Mouse (Mus musculus): ENCODE data around the gene Foxp2. TPM values are rescaled to one million over a fixed set of nuclear protein-coding genes. Genes with fewer than 3 reads are reported as not detected.
A peak's percentile ranks its signal among the peaks of the same experiment; 100 is the strongest.

The Foxp2 gene
- total and polyA plus RNA-seq, 2 experiments from 2014 or later, result 37.2 to 50.8 TPM

GRCm38 (mm10) chr6:14952731-14953130 is 51.6 kb downstream of the Foxp2 start:
- H3K4me1 ChIP-seq (ENCODE audit: insufficient read depth), result no peaks in the 10 kb centered on the region
- no peak overlapping the region for H3K4me3 ChIP-seq (ENCODE audit: low read depth, low read length)
- H3K36me3 ChIP-seq (ENCODE audit: insufficient read depth), result no peaks in the 10 kb centered on the region
- H3K4me2 ChIP-seq (ENCODE audit: low read depth), result no peak overlapping the region
- no peaks in the 10 kb centered on the region for H3K9me3 ChIP-seq (ENCODE audit: low read length)
- 21% methylated on average over 4 of the region's 4 CpGs for WGBS
- no peak overlapping the region for H3K9ac ChIP-seq
- no peak for TF ChIP-seq CTCF (IDR thresholded peaks at IDR 0.05; ENCODE audit: low read depth)
- ATAC-seq (no peak; the same call in 1 of the 2 replicates), DNase-seq (no peak)
- H3K27ac ChIP-seq (ENCODE audit: low read depth, low read length), result no peak overlapping the region
- no peaks in the 10 kb centered on the region for H3K27me3 ChIP-seq (ENCODE audit: insufficient read depth, low read length)

- WGBS, result 29% methylated on average over 3 of the region's 3 CpGs
- Histone ChIP-seq H3K9me3 (ENCODE audit: low read length) (no peaks in the 10 kb centered on the region), H3K27me3 (ENCODE audit: insufficient read depth, low read length) (no peaks in the 10 kb centered on the region), H3K4me2 (ENCODE audit: low read depth) (no peak overlapping the region), H3K36me3 (ENCODE audit: insufficient read depth) (no peaks in the 10 kb centered on the region), H3K9ac (no peak overlapping the region), H3K27ac (ENCODE audit: low read depth, low read length) (no peak overlapping the region), H3K4me1 (ENCODE audit: insufficient read depth) (no peaks in the 10 kb centered on the region), H3K4me3 (ENCODE audit: low read depth, low read length) (no peak overlapping the region)
- no peak for TF ChIP-seq CTCF (IDR thresholded peaks at IDR 0.05; ENCODE audit: low read depth)
- ATAC-seq (peak; percentile 16; the same call in 1 of the 2 replicates), DNase-seq (no peak)
Measured at GRCm38 (mm10) chr6:14977042-14977441, 75.9 kb downstream of the Foxp2 start.

DNA sequence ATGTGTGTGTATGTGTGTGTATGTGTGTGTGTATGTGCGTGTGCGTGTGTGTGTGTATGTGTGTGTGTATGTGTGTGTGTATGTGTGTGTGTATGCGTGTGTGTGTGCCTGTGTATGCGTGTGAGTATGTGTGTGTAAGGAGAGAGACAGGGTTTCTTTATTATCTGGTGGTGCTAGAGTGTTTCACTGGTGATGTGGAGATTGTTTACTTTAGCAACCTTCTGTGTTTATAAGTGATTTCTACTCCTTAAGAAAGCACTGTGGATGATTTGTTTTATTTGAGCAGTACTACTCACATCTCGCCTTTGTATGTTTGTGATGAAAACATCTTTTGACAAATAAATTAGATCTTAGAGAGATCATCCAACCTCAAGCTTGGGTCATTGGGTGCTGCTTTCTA is 77.1 kb downstream of the Foxp2 start:
- H3K9me3 ChIP-seq (ENCODE audit: low read length), result no peaks in the 10 kb centered on the region
- ATAC-seq (no peak), DNase-seq (no peak)
- H3K4me1 ChIP-seq (ENCODE audit: insufficient read depth), result no peaks in the 10 kb centered on the region
- WGBS, result 77% methylated on average over 5 of the region's 5 CpGs
- H3K27ac ChIP-seq (ENCODE audit: low read depth, low read length), result no peak overlapping the region
- H3K9ac ChIP-seq, result no peak overlapping the region
- TF ChIP-seq CTCF (IDR thresholded peaks at IDR 0.05; ENCODE audit: low read depth), result no peak
- no peaks in the 10 kb centered on the region for H3K36me3 ChIP-seq (ENCODE audit: insufficient read depth)
- no peaks in the 10 kb centered on the region for H3K27me3 ChIP-seq (ENCODE audit: insufficient read depth, low read length)
- H3K4me3 ChIP-seq (ENCODE audit: low read depth, low read length), result no peak overlapping the region
- no peak overlapping the region for H3K4me2 ChIP-seq (ENCODE audit: low read depth)

DNA sequence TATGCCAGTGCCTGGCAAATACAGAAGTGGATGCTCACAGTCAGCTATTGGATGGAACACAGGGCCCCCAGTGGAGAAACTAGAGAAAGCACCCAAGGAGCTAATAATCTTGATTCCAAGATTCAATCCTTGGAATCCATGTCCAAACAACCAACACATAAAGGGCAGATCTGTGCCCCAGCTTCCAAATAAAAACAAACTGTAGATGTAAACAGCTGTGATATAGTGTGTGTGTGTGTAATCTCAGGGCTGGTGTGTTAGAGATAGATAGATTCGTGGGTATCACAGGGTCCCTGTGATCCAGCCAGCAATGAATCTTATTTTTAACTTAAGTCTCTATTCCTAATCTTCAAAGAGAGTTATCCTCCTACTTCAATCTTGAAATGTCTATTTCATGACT is 107.0 kb downstream of the Foxp2 start:
- no peaks in the 10 kb centered on the region for H3K27me3 ChIP-seq (ENCODE audit: insufficient read depth, low read length)
- no peak overlapping the region for H3K27ac ChIP-seq (ENCODE audit: low read depth, low read length)
- H3K4me3 ChIP-seq (ENCODE audit: low read depth, low read length), result no peak overlapping the region
- WGBS, result 95% methylated on average over 1 of the region's 1 CpGs
- no peaks in the 10 kb centered on the region for H3K9me3 ChIP-seq (ENCODE audit: low read length)
- no peaks in the 10 kb centered on the region for H3K36me3 ChIP-seq (ENCODE audit: insufficient read depth)
- DNase-seq, result no peak
- H3K4me1 ChIP-seq (ENCODE audit: insufficient read depth), result no peaks in the 10 kb centered on the region
- no peak overlapping the region for H3K9ac ChIP-seq
- no peak for ATAC-seq
- H3K4me2 ChIP-seq (ENCODE audit: low read depth), result no peak overlapping the region
- TF ChIP-seq CTCF (IDR thresholded peaks at IDR 0.05; ENCODE audit: low read depth), result 0 out of 2 replicates have a peak, but pooled peaks have one; percentile 5

DNA sequence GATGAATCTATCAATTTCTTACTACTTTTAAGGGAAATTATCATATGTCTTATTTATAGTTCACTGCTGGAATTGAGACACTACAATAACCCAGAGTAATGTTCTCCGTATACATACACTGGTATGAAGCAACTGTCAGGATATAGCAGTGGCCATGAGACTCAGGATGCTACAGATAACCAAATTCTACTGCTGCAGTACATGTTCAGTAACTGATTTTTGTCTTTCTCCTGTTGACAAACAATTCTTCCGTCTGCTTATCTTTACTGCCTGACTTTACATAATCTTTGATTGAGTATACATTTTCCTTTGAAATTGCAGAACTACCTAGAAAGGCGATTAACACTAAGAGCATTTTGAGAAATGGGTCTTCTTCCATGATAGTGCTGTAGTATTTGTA is 127.3 kb downstream of the Foxp2 start:
- Histone ChIP-seq H3K9ac (no peak overlapping the region), H3K36me3 (ENCODE audit: insufficient read depth) (no peaks in the 10 kb centered on the region), H3K4me3 (ENCODE audit: low read depth, low read length) (no peak overlapping the region), H3K27ac (ENCODE audit: low read depth, low read length) (no peak overlapping the region), H3K4me1 (ENCODE audit: insufficient read depth) (no peaks in the 10 kb centered on the region), H3K4me2 (ENCODE audit: low read depth) (no peak overlapping the region), H3K9me3 (ENCODE audit: low read length) (no peaks in the 10 kb centered on the region), H3K27me3 (ENCODE audit: insufficient read depth, low read length) (no peaks in the 10 kb centered on the region)
- 90% methylated on average over 3 of the region's 3 CpGs for WGBS
- DNase-seq (no peak), ATAC-seq (no peak)
- TF ChIP-seq CTCF (IDR thresholded peaks at IDR 0.05; ENCODE audit: low read depth), result no peak

DNA sequence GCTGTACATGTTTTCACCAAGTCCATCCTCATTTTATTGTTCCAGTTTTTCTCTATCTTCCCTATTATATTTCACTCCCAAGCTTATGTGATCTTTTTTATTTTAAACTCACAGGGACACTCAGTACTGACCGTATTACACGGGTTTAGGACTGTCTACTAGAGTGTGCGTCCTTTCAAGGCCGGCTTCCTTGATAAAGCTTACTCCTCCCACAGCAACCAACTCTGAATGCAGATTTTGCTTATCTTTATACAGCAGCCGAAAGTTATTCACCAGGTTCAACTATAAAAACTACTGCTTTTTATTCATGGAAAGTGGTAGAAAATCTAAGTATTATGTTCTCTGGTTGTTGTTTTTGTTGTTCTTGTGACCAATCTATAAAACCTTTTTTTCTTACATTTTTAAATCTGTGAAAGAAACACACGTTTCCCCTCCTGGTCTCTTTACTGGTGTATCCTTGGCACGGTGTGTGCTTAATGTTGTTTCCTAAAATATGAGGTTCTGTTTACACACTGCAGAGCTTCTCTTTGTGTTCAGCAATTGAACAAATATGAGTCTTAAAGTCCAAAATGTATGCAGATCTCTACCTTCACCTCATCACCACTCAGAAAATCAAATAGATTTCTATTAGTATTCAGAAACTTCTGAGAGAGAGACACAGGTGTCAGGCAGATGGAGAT is 128.4 kb downstream of the Foxp2 start:
- no peak overlapping the region for H3K9ac ChIP-seq
- DNase-seq (no peak), ATAC-seq (no peak)
- no peak overlapping the region for H3K27ac ChIP-seq (ENCODE audit: low read depth, low read length)
- H3K4me2 ChIP-seq (ENCODE audit: low read depth), result no peak overlapping the region
- WGBS, result 76% methylated on average over 7 of the region's 7 CpGs
- no peaks in the 10 kb centered on the region for H3K4me1 ChIP-seq (ENCODE audit: insufficient read depth)
- no peak overlapping the region for H3K4me3 ChIP-seq (ENCODE audit: low read depth, low read length)
- H3K9me3 ChIP-seq (ENCODE audit: low read length), result no peaks in the 10 kb centered on the region
- no peaks in the 10 kb centered on the region for H3K36me3 ChIP-seq (ENCODE audit: insufficient read depth)
- H3K27me3 ChIP-seq (ENCODE audit: insufficient read depth, low read length), result no peaks in the 10 kb centered on the region
- no peak for TF ChIP-seq CTCF (IDR thresholded peaks at IDR 0.05; ENCODE audit: low read depth)

DNA sequence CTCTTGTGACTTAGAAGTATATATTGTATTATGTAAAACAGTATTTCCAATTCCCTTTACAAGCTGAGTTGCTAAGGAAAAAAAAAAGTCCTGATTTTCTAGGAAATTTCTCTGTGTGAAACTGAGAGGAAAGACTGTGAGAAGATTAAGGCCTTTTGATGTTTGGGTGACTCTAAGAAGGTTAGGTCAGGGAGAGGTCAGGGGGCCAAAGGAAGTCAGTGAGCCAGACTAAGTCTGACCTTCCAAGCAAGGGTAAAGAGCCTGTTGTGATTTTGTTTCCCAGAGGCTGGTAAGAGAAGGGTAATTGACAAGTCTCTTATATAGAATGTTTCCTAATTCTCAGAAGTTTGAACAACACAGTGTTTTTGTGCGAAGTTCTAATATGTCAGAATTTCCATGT is 162.1 kb downstream of the Foxp2 start:
- Histone ChIP-seq H3K27ac (ENCODE audit: low read depth, low read length) (no peak overlapping the region), H3K27me3 (ENCODE audit: insufficient read depth, low read length) (no peaks in the 10 kb centered on the region), H3K4me2 (ENCODE audit: low read depth) (no peak overlapping the region), H3K9ac (no peak overlapping the region), H3K9me3 (ENCODE audit: low read length) (no peaks in the 10 kb centered on the region), H3K4me1 (ENCODE audit: insufficient read depth) (no peaks in the 10 kb centered on the region), H3K4me3 (ENCODE audit: low read depth, low read length) (no peak overlapping the region), H3K36me3 (ENCODE audit: insufficient read depth) (no peaks in the 10 kb centered on the region)
- 20% methylated on average over 1 of the region's 1 CpGs for WGBS
- DNase-seq (no peak), ATAC-seq (no peak)
- no peak for TF ChIP-seq CTCF (IDR thresholded peaks at IDR 0.05; ENCODE audit: low read depth)
